Mouse (Mus musculus): ENCODE data around the gene Filip1l. TPM values are rescaled to one million over a fixed set of nuclear protein-coding genes. Genes with fewer than 3 reads are reported as not detected.

The Filip1l gene
- polyA plus RNA-seq, 1 experiment from 2014 or later: 116 TPM

DNA sequence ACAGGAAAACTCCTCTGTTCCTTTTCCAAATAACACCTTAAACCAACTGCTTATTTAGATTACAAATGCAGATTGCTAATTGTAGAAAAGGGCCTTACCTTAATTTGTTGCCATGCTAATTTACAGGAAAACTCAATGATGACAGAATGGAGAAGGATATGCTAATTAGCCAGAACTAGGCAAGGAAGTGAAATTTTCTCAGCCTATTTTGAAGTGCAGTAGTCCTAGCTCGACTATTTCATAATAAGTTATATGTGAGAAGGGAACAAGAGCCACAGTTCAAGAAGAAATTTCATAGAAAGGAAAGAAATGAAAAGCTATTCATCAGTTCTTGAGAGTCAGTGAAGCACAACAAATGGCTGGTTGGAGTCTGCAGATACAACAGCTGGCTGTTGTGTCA is 193.5 kb downstream of the Filip1l start:
- in situ Hi-C loops (cut with MboI; ENCODE audit: low pct_unique_long_range_greater_than_20kb): no loop called here
- POLR2A ChIA-PET: no interaction called here
- ATAC-seq (no peak), DNase-seq (ENCODE audit: low read depth, low spot score) (no peak)
- H3K27me3 ChIP-seq: no peaks in the 10 kb centered on the region
- CTCF ChIA-PET: interaction anchor here (1.1 to 1.6 kb wide), 3 partner anchors 9 to 148 kb away, joined by 3 to 4 read pairs (median 3); no protein-coding TSS in a partner anchor
- TF ChIP-seq CTCF (IDR thresholded peaks at IDR 0.05): no peak

DNA sequence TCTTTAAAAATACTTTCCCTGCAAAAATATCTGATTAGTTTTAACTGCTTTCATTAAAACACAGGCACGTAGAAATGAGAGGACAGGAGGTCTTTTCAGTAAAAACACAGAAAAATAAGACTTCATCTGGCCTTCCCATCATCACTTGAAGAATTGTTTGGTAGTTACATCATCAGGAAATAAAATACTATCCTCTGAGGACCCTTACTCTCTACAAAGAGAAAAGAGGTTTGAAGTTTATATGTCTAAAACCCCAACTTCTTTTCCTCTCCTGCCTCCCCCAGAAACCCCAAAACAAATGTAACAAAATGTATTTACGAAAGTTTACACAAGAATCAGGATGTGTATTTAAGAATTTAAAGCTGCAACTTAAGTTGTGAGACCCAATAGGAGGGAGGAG is 195.7 kb downstream of the Filip1l start:
- H3K27me3 ChIP-seq: no peaks in the 10 kb centered on the region
- POLR2A ChIA-PET: interaction anchor here (1.0 to 1.7 kb wide), 4 partner anchors 9 to 126 kb away, joined by 3 to 8 read pairs (median 4); no protein-coding TSS in a partner anchor
- TF ChIP-seq CTCF (IDR thresholded peaks at IDR 0.05): no peak
- ATAC-seq (no peak), DNase-seq (ENCODE audit: low read depth, low spot score) (no peak)
- in situ Hi-C loops (cut with MboI; ENCODE audit: low pct_unique_long_range_greater_than_20kb): no loop called here
- CTCF ChIA-PET: interaction anchor here (0.6 to 1.5 kb wide), 2 partner anchors 45 to 126 kb away, joined by 3 to 6 read pairs; no protein-coding TSS in a partner anchor

DNA sequence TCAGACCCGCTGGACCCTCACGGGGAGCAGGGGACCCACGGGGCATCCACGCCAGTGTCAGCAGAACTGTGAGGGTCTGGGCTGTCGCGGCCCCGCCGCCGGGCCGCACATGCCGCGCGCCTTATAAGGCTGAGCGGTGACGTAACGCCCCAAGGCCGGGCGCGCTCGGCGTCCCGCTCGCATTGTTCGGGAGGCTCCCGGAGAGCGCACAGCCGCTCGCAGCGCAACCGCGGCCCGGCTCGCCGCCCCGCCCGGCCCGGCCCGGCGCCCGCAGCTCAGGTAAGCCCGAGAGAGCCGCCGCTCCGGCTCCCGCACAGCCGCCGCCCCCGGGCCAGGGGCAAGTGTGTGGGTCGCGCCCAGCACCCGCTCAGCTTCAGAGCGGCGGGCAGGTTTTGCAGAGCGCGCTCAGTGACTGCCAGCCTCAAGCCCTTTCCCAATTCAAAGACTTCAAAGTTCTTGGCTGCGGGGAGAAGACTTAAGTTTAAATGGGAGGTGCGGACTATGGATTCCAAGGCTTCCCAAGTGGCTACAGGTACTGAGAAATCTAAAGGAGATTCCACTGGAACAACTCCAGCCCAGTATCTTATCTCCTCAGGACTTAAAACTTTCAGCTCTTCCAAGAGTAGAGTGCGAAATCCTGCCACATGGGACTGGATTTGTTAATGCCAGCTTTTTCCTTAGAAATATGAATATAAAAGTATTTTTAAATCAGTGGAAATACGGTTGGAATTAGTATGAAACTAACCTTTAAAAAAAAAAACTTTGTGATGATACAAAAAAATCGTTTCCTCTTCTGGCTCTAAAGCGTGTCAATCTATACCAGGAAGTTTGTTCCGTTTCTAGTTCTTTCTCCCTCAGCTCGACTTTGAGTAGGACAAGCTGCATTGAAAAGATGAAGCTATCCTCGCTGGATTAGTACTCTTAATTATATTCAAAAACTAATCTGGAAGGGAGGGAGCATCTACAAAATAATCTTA is 196.5 kb downstream of the Filip1l start:
- ATAC-seq (peak; percentile 85), DNase-seq (ENCODE audit: low read depth, low spot score) (no peak)
- H3K27me3 ChIP-seq: no peaks in the 10 kb centered on the region
- in situ Hi-C loops (cut with MboI; ENCODE audit: low pct_unique_long_range_greater_than_20kb): loop anchor here (25.0 kb wide), 1 partner anchor 137 kb away; no protein-coding TSS in a partner anchor
- ChIA-PET CTCF (interaction anchor here (0.8 to 1.5 kb wide), 7 partner anchors 14 to 147 kb away, joined by 3 to 6 read pairs (median 3); no protein-coding TSS in a partner anchor), POLR2A (interaction anchor here (0.5 to 1.7 kb wide), 9 partner anchors 10 to 1252 kb away, joined by 3 to 8 read pairs (median 4); no protein-coding TSS in a partner anchor)
- no peak for TF ChIP-seq CTCF (IDR thresholded peaks at IDR 0.05)

DNA sequence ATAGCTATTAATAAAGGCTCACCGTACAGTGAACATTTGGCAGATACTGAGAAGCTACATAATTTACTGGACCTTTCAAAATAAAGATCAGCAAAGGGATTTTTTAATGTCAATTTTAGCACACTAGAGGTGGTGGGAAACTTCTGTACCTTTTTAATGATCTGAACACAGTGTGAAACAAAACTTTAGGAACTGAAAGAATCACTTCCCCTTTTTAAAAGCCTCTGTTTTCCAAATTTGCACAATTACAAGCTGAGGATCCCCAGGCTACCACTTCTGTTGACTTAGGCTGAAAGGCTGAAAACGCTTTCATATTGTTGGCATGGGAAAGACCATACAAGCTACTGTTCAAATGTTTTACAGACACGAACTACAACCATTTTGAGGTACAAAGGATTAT is 197.2 kb downstream of the Filip1l start:
- CTCF ChIA-PET: interaction anchor here (0.8 to 1.5 kb wide), 7 partner anchors 15 to 148 kb away, joined by 3 to 6 read pairs (median 3); no protein-coding TSS in a partner anchor
- in situ Hi-C loops (cut with MboI; ENCODE audit: low pct_unique_long_range_greater_than_20kb): loop anchor here (25.0 kb wide), 1 partner anchor 138 kb away; no protein-coding TSS in a partner anchor
- ATAC-seq: no peak
- TF ChIP-seq CTCF (IDR thresholded peaks at IDR 0.05): no peak
- no peak for DNase-seq (ENCODE audit: low read depth, low spot score)
- POLR2A ChIA-PET: interaction anchor here (0.5 to 1.7 kb wide), 5 partner anchors 16 to 1252 kb away, joined by 3 to 8 read pairs (median 4); no protein-coding TSS in a partner anchor
- no peaks in the 10 kb centered on the region for H3K27me3 ChIP-seq

- DNase-seq (ENCODE audit: low read depth, low spot score) (no peak), ATAC-seq (no peak)
- POLR2A ChIA-PET: interaction anchor here (1.4 kb wide), 1 partner anchor 15 kb away, joined by 3 read pairs; no protein-coding TSS in a partner anchor
- no peak for TF ChIP-seq CTCF (IDR thresholded peaks at IDR 0.05)
- in situ Hi-C loops (cut with MboI; ENCODE audit: low pct_unique_long_range_greater_than_20kb): loop anchor here (25.0 kb wide), 1 partner anchor 139 kb away; no protein-coding TSS in a partner anchor
- CTCF ChIA-PET: no interaction called here
- H3K27me3 ChIP-seq: no peaks in the 10 kb centered on the region
Observed at GRCm38 (mm10) chr16:57550817-57551216, 197.9 kb downstream of the Filip1l start.

GRCm38 (mm10) chr16:57551617-57552016 is 198.7 kb downstream of the Filip1l start:
- TF ChIP-seq CTCF (IDR thresholded peaks at IDR 0.05): peak; percentile 35
- in situ Hi-C loops (cut with MboI; ENCODE audit: low pct_unique_long_range_greater_than_20kb): loop anchor here (25.0 kb wide), 1 partner anchor 139 kb away; no protein-coding TSS in a partner anchor
- H3K27me3 ChIP-seq: no peaks in the 10 kb centered on the region
- POLR2A ChIA-PET: no interaction called here
- CTCF ChIA-PET: interaction anchor here (0.9 to 1.0 kb wide), 2 partner anchors 14 to 17 kb away, joined by 3 read pairs; no protein-coding TSS in a partner anchor
- ATAC-seq (no peak), DNase-seq (ENCODE audit: low read depth, low spot score) (no peak)

GRCm38 (mm10) chr16:57552709-57553108 is 199.8 kb downstream of the Filip1l start:
- ATAC-seq (no peak), DNase-seq (ENCODE audit: low read depth, low spot score) (no peak)
- POLR2A ChIA-PET: interaction anchor here (1.0 kb wide), 1 partner anchor 149 kb away, joined by 4 read pairs; no protein-coding TSS in a partner anchor
- no peaks in the 10 kb centered on the region for H3K27me3 ChIP-seq
- TF ChIP-seq CTCF (IDR thresholded peaks at IDR 0.05): no peak
- in situ Hi-C loops (cut with MboI; ENCODE audit: low pct_unique_long_range_greater_than_20kb): loop anchor here (25.0 kb wide), 1 partner anchor 140 kb away; no protein-coding TSS in a partner anchor
- CTCF ChIA-PET: interaction anchor here (1.0 kb wide), 1 partner anchor 16 kb away, joined by 3 read pairs; no protein-coding TSS in a partner anchor

GRCm38 (mm10) chr16:57553235-57553634 is 200.3 kb downstream of the Filip1l start:
- ATAC-seq: no peak
- TF ChIP-seq CTCF (IDR thresholded peaks at IDR 0.05): no peak
- POLR2A ChIA-PET: interaction anchor here (1.0 kb wide), 1 partner anchor 150 kb away, joined by 4 read pairs; no protein-coding TSS in a partner anchor
- in situ Hi-C loops (cut with MboI; ENCODE audit: low pct_unique_long_range_greater_than_20kb): loop anchor here (25.0 kb wide), 1 partner anchor 141 kb away; no protein-coding TSS in a partner anchor
- H3K27me3 ChIP-seq: no peaks in the 10 kb centered on the region
- no peak for DNase-seq (ENCODE audit: low read depth, low spot score)
- CTCF ChIA-PET: no interaction called here

GRCm38 (mm10) chr16:57554886-57555400 is 202.1 kb downstream of the Filip1l start:
- DNase-seq (ENCODE audit: low read depth, low spot score) (no peak), ATAC-seq (no peak)
- POLR2A ChIA-PET: interaction anchor here (1.2 kb wide), 1 partner anchor 16 kb away, joined by 3 read pairs; no protein-coding TSS in a partner anchor
- no peak for TF ChIP-seq CTCF (IDR thresholded peaks at IDR 0.05)
- H3K27me3 ChIP-seq: no peaks in the 10 kb centered on the region
- CTCF ChIA-PET: interaction anchor here (1.2 to 1.3 kb wide), 2 partner anchors 22 to 99 kb away, joined by 3 to 4 read pairs; no protein-coding TSS in a partner anchor
- in situ Hi-C loops (cut with MboI; ENCODE audit: low pct_unique_long_range_greater_than_20kb): loop anchor here (25.0 kb wide), 1 partner anchor 143 kb away; no protein-coding TSS in a partner anchor

GRCm38 (mm10) chr16:57555667-57556066 is 202.8 kb downstream of the Filip1l start:
- H3K27me3 ChIP-seq: no peaks in the 10 kb centered on the region
- CTCF ChIA-PET: interaction anchor here (1.3 kb wide), 1 partner anchor 100 kb away, joined by 4 read pairs; no protein-coding TSS in a partner anchor
- DNase-seq (ENCODE audit: low read depth, low spot score) (no peak), ATAC-seq (no peak)
- in situ Hi-C loops (cut with MboI; ENCODE audit: low pct_unique_long_range_greater_than_20kb): loop anchor here (25.0 kb wide), 1 partner anchor 143 kb away; no protein-coding TSS in a partner anchor
- no peak for TF ChIP-seq CTCF (IDR thresholded peaks at IDR 0.05)
- POLR2A ChIA-PET: no interaction called here
